Mouse (Mus musculus) brown adipose tissue, adult 24 weeks (tissue): ENCODE measurements at regions not wholly inside any gene's neighbourhood (a gene's known extent, or its start where the extent isn't known, plus 50 kb on each side); places are given as distances from the start of the nearest gene placed in this dataset.

Source experiments
- H3K27ac ChIP-seq: fragments of 200-500 bp; replicated peaks from 2 replicates; pipeline ENCODE4 v1.5.1; 2012; ENCODE audit warnings: low read depth, mild to moderate bottlenecking, low read length
- H3K4me1 ChIP-seq: fragments of 200-500 bp; 2 replicates; pipeline ENCODE4 v1.6.1; 2012; ENCODE audit warnings: low read length, mixed read lengths; ENCODE audit not compliant: control insufficient read depth, insufficient read depth, insufficient read length
- H3K4me3 ChIP-seq: fragments of 200-500 bp; 2 replicates; pipeline ENCODE4 v1.5.1; 2012; ENCODE audit warnings: low read depth, mild to moderate bottlenecking, low read length, moderate library complexity; ENCODE audit not compliant: insufficient read depth

DNA sequence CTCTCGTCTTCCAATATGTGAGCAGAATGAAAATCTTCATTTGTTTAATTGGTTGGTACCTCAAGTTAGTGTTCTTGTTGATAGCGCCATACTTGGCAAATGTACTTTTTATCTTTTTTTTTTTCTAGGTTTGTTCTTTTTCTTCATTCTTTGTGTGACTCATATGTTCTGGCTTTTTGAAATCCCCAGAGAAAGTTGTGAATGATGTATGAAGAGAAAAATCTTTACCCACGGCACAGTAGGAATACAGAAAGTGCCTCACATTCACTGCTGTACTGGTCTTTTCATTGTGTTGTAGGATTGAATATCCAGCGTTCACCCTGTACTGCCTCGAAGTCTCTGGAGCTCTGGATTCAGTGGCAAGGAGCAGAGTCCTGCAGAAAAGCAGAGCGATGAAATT lies 180.7 kb downstream of the Fzd1 start:
- Histone ChIP-seq H3K27ac (no peak overlapping the region), H3K4me3 (no peak overlapping the region), H3K4me1 (no peaks in the 10 kb centered on the region)

DNA sequence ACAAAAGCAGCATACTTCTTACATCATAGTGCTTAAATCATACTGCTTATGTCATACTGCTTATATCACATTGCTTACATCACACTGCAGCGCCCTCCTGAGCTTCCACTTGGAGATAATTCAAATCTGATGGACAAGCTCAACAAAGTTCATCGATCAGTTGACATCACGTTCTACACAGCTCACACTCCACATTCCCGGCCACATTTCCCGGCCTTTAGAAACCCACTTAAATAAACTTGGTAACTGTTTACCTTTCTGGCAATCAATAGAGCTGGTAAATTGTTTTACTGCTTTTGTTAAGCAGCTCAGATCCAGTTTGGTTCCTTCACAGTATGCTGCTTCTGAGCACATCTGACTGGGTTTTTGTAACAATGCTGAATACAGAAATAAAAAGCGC lies 194.0 kb downstream of the Fzd1 start:
- no peak overlapping the region for H3K4me3 ChIP-seq
- no peaks in the 10 kb centered on the region for H3K4me1 ChIP-seq
- no peak overlapping the region for H3K27ac ChIP-seq

DNA sequence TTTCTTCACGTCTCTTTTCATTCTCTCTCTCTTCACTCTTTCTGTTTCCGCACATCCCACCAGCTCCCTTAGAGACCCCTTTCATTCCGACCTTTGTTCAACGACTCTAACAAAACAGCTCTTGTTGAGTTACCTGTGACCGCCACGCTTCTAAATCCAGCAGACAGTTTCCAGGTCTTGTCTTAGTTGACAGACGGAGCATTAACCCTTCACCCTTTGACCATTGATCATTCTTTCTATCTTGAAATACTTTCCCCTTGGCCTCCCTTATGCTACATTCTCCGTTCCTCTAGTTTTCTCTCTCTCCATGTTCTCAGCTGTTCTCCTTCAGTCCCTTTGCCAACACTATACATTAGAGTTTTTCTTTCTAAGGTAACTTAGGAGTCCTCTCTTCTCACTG lies 196.2 kb downstream of the Fzd1 start:
- Histone ChIP-seq H3K27ac (no peak overlapping the region), H3K4me3 (no peak overlapping the region), H3K4me1 (no peaks in the 10 kb centered on the region)

GRCm38 (mm10) chr5:4561139-4561470 lies 196.7 kb downstream of the Fzd1 start:
- no peak overlapping the region for H3K4me3 ChIP-seq
- H3K27ac ChIP-seq: no peak overlapping the region
- H3K4me1 ChIP-seq: no peaks in the 10 kb centered on the region

DNA sequence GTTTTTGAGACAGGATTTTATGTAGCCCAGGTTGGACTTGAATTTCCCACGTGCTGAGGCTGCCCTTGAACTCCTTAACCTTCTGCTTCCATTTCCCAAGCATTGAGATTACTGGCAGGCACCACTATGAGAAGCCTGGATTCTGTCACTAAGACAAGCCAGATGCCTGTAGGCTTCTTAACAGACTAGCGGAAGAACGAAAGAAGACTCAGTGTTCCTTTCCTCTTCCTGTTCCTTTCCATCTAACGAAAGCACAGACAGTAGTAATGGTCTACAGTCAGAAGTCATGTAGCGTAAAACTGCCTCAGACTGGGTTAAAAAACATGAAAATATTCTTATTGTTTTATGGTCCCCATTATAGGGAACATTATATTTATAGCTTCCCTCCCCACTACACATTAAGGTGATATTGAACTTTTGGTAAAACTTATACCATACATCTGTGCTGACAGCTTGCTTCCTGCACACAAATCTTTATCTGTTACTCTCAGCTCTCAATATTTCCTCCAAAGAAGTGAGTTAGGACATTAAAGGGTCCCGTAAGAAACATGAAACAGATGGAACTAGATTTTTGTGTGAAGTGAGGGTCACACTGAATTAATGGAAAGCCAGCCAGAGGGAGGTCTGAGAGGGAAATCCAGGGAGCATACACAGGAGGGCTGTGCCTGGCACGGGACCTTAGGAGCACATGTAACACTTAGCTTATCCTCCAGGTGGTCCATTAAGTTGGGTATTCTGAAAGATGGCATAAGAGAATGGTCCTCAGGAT lies 197.3 kb downstream of the Fzd1 start:
- H3K4me1 ChIP-seq: no peaks in the 10 kb centered on the region
- H3K27ac ChIP-seq: no peak overlapping the region
- no peak overlapping the region for H3K4me3 ChIP-seq

DNA sequence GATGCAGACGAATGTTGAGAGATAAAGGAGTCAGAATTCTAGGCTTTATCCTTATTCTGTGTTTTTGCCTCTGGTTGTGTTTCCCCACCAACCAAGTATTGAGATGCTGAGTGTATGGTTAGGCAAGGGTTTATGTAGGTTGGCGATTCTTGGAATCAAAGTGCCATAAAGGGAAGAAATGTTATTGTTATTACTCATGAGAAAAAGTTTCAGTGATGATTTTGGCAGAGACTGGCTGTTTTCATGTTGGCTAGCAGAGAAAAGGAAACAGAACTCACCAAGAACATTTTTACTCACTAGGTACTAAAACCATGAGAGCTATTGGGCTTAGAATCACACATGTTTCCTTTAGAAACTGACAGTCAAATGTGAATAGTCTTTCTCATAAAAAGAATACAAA lies 202.9 kb downstream of the Fzd1 start:
- no peaks in the 10 kb centered on the region for H3K4me1 ChIP-seq
- H3K27ac ChIP-seq: no peak overlapping the region
- H3K4me3 ChIP-seq: no peak overlapping the region

GRCm38 (mm10) chr5:4538572-4538971 lies 219.3 kb downstream of the Fzd1 start:
- Histone ChIP-seq H3K4me3 (no peak overlapping the region), H3K4me1 (no peaks in the 10 kb centered on the region), H3K27ac (no peak overlapping the region)

- H3K4me3 ChIP-seq: no peak overlapping the region
- no peak overlapping the region for H3K27ac ChIP-seq
- H3K4me1 ChIP-seq: no peaks in the 10 kb centered on the region
Observed at GRCm38 (mm10) chr5:4536790-4537189, 221.0 kb downstream of the Fzd1 start.

GRCm38 (mm10) chr5:4535951-4536350 lies 221.9 kb downstream of the Fzd1 start:
- Histone ChIP-seq H3K4me1 (no peaks in the 10 kb centered on the region), H3K4me3 (no peak overlapping the region), H3K27ac (no peak overlapping the region)

- H3K4me1 ChIP-seq: no peaks in the 10 kb centered on the region
- H3K4me3 ChIP-seq: no peak overlapping the region
Observed at GRCm38 (mm10) chr5:4534512-4534911, 223.3 kb downstream of the Fzd1 start.

GRCm38 (mm10) chr5:4530236-4531067 lies 227.4 kb downstream of the Fzd1 start:
- Histone ChIP-seq H3K27ac (peak overlapping the region; percentile 52), H3K4me1 (no peaks in the 10 kb centered on the region; the same call in 1 of the 2 replicates), H3K4me3 (no peak overlapping the region)

More at GRCm38 (mm10) chr5:4534512-4534911, 223.3 kb downstream of the Fzd1 start:
- H3K27ac ChIP-seq: no peak overlapping the region

DNA sequence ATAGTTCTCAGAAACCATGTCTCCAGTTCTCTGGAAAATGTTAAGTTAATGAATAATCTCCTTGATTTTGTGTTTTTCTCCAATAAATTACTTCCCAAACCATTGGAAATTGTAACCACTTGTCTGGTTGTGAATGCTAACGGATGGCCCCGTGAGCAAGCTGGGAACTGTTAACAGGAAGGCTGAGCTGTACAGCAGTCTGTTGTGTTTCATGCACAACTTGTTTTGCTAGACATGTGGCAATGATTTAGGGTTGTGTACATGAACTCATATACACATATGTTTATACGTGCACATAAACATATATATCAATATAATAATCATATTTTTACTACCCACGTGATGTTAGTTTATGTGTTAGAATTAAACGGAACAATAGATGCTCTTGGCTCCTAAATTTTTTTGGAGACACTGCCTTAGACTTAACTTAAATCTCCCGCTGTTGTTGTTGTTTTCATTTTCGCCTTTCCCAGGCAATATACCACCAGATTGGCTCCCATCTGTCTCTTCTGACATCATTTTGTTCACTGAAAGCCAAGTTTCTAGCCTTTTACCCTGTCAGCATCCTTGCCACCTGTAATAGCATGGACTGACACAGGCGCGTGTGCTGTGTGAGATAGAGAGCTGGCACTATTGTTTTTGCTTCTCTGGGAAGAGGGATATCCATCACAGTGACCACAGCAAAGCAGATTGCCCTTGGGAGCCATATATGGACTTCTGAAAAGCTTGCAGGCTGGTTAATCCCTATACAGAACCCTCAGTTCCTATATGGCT lies 231.6 kb downstream of the Fzd1 start:
- H3K4me1 ChIP-seq: no peaks in the 10 kb centered on the region; the same call in 1 of the 2 replicates
- H3K4me3 ChIP-seq: no peak overlapping the region
- no peak overlapping the region for H3K27ac ChIP-seq

DNA sequence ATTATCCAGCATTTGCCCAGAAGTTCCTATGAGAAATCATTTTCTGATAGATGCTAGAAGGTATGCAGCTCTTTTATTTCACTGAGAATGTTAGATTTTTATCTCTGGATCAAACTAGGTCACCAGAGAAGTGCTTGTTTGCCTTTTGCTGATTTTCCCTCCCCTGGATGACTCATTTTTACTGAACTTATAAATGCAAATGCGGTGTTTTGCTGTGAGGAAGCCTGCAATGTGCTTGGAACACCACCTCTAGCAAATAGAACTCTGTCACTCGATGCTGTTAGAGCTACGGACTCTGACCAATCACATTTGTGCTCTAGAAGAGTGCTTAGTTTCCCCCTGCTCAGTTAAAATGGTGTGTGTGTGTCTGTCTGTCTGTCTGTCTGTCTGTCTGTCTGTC lies 257.2 kb downstream of the Fzd1 start:
- H3K27ac ChIP-seq: no peak overlapping the region
- no peak overlapping the region for H3K4me3 ChIP-seq
- H3K4me1 ChIP-seq: peaks cover 3% of the 10 kb centered on the region; the same call in 1 of the 2 replicates

DNA sequence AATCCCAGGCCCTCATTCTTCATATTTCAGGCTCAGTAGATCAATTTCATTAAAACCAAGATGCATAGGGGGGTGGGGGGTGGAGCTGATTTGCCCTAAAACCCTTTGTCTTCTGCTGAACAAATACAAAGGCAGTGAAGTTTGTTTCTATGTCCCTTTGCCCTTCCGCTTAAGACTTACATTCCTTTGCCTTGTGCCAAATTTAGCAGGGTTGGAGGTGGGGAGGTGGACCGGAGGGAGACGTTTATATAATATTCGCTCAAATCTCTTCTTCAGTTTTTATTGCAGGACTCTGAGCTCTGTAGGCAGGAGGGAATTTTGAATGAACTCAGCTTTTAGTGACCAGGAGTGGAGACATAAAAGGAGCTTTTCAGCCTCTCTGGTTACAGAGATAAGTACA lies 258.8 kb downstream of the Fzd1 start:
- Histone ChIP-seq H3K4me1 (peaks cover 3% of the 10 kb centered on the region; the same call in 1 of the 2 replicates), H3K27ac (no peak overlapping the region), H3K4me3 (no peak overlapping the region)

DNA sequence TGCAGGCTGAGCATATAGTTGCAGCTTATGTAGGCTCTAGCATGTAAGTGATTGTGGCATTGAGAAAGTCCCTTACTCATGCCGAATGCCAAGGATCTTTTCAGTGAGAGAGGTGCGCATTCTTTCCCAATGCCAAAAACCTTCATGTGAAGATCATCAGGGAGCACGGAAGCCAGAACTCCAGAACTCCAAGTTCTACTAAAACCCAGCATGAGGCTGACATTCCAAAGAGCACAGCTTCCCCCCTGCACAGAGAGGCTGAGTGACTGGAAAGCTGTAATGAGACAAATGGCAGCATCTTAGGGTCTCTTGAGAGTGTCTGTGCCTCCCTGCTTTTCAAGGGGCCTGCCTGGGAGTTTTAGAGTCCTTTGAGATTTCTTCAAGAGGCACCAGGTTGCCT lies 259.4 kb downstream of the Fzd1 start:
- H3K4me1 ChIP-seq: peaks cover 3% of the 10 kb centered on the region; the same call in 1 of the 2 replicates
- H3K27ac ChIP-seq: no peak overlapping the region
- H3K4me3 ChIP-seq: no peak overlapping the region
